Mouse (Mus musculus): ENCODE measurements at regions not wholly inside any gene's neighbourhood (a gene's known extent, or its start where the extent isn't known, plus 50 kb on each side); places are given as distances from the start of the nearest gene placed in this dataset.

GRCm38 (mm10) chr9:63896073-63896807 is 125.6 kb downstream of the Smad6 start:
- peak; percentile 79 for DNase-seq

GRCm38 (mm10) chr9:63892235-63892971 is 129.5 kb downstream of the Smad6 start:
- DNase-seq = peak; percentile 13

- DNase-seq = peak; percentile 52
These were observed 131.1 kb downstream of the Smad6 start for GRCm38 (mm10) chr9:63890717-63891116.

- DNase-seq = no peak
These were observed 131.8 kb upstream of the Smad3 start for GRCm38 (mm10) chr9:63889570-63889969.

- DNase-seq = no peak
These were observed 127.2 kb upstream of the Smad3 start for GRCm38 (mm10) chr9:63884971-63885370.

GRCm38 (mm10) chr9:63883738-63884520 is 126.1 kb upstream of the Smad3 start:
- DNase-seq = no peak

DNA sequence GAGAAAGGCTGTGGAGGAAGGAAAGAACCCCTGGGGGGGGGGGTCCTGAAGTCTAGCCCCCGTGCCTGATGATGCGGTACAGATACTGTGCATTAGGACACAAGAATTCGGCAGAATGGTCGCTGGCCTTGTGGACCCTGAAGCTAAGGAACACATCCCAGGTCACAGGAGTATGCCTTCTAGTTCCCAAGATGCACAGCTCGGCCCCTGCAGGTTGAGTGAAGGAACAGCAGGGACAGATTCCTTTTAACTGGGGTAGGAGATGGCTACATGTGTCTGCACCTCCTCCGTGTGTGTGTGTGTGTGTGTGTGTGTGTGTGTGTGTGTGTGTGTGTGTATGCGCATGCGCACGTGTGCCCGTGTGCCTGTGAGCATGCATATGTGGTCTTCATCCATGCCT is 123.9 kb upstream of the Smad3 start:
- no peak for DNase-seq

GRCm38 (mm10) chr9:63881261-63881563 is 123.4 kb upstream of the Smad3 start:
- DNase-seq = no peak

GRCm38 (mm10) chr9:63880487-63881260 is 122.9 kb upstream of the Smad3 start:
- DNase-seq = no peak

DNA sequence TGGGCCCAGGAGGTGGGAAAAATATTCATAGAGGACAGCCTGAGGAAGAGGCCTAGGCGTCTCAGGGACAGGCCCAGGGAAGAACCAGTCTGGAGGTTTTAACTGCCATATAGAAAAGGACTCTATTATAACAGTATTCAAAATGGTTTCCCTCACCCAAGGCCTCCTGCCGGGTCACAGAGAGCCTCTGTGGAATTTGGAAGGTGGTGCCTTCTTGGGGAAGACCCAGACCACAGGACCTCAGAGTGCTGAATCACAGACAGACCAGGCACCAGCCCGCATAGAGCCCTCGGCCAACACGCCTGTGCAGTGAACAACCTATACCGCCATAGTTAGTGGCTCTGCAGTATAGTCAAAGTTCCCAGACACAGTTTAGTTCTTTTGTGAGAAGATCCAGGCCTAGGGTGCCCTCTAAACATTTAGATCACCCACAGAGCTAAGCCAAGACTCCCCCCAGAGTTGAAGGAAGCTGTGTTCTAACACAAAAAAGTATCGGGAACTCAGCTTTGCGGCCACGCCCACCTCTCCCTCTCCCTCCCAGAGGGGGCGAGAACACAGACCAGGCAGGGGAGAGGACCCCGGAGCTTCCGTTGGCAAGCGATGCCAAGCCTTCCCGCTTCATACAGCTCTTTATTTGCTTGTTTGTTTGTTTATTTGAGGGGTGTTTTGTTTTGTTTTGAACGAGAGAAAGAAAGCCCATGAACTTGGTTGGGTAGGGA is 122.1 kb upstream of the Smad3 start:
- DNase-seq = no peak

DNA sequence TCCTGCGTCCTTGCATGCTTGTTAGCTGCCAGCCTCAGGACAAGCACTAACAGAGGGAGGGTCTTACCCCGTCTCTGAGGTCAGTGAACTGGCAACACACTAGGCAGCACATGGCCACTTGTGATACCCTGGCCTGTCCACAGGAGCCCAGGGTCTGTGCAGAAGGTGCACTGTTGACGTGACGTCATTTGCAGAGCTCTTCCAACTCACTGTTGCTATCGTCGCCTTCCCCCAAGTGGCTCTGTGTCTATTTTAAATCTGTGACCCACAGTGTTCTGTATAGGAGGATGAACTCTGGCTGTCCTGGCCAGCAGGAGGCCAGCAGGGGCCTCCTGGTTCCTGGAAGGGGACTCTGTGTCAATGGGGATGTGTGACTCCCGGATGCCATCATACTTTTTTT is 120.1 kb upstream of the Smad3 start:
- no peak for DNase-seq

DNA sequence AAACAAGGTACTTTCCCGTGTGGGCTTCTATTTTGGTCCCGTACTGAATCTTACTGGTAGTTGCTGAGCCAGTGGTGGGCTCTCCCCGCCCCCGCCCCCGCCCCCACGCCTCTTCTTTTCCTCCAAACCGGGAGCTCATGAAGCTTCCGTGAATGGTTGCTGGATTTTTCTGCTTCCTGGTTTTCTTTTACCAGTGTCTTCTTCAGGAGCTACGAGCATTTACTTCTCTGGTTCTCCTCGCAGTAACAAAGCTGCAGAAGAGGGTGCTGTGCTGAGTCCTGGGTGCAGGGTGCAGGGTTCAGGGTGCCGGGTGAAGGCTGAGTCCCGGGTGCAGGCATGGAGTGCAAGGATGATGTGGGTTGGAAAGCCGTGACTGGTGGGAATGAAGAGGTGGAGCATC is 119.1 kb upstream of the Smad3 start:
- DNase-seq = no peak

DNA sequence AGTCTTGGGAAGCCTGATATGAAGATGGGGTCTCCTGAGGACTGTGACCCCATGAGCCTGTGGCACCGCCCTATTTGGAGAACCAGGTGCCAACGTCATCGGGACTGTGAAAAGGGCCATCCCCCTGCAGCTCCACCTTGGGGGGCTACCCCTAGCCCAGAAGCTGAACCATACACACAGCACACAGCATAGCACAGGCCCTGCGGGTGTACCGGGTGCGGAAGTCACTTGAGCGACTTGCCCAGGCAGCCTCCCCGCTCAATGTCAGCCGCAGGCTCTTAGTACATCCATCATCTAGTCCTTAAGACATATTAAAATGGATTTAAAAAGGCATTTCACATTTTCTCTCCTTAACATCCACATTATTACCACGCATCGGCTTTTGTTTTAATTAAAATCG is 118.2 kb upstream of the Smad3 start:
- DNase-seq = no peak

DNA sequence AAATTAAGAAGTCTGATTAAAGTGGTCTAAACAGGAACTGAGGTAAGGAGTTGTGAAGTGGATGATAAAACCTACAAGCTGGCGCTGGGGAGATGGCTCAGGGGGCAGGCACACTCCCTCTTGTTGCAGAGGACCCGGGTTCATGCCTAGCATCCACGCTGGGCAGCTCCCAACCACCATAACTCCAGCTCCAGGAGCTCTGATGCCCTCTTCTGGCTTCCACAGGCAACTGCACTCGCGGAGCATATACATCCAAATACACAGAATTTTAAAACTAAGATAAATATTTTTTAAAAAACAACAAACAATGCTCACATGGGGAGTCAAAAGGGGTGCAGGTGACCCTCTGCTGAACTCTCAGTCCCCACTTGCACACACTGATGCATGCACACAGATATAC is 117.4 kb upstream of the Smad3 start:
- no peak for DNase-seq

DNA sequence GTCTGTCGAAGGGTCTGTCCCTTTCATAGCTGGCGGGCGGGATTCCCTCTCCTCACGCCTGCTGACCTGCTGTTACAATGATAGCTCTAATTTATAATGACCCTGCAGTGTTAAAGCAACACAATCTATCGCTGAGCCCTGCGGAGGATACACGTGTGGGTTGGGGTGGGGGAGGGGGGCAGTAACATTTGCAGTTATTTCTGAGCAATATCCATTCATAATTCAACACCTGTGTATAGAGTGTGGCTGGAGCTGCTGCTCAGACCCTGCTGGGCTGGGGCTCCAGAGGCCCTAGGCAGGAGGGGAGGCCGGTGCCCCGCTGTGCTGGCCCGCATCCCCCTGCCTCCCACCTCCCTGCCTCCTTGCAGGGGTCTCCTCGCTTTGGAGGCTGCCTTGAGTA is 106.6 kb upstream of the Smad3 start:
- no peak for DNase-seq

- DNase-seq = no peak
These were observed 105.5 kb upstream of the Smad3 start for GRCm38 (mm10) chr9:63863328-63863727.

DNA sequence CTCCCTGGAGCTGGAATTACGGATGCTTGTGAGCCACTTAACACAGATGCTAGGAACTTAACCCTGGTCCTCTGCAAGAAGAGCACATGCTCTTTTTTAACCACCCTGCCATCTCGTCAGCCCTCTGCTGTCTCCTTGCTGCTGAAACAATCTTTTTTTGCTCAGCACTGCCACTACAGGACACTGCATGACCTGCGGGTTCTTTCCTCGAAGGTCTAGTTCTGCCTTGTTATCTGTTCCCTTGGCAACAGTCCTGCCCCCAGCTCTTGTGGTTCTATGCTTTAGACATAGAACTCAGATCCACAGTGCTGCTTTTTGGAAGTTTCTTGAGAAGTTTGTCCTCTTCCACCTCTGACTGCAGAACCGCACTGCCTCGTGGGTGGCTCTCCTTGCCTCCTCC is 104.6 kb upstream of the Smad3 start:
- DNase-seq = no peak

DNA sequence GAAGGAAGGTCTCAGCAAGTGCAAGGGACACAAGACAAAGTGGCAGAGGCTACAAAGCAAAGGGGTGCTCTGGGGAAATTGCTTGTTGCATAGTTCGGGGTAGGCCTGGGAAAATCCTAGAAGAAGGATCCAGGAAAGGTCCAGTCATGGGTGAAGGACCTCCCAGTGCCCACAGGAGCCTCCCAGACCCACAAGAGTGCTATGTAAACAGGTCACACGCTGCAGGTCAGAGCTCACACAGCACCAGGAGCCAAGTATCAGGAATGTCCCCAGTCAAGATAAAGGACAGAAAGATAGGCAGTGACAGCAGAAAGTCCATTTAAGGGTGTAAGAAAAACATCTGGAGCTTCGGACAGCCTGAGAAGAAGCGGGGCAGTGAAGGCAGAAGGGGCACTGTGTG is 103.6 kb upstream of the Smad3 start:
- DNase-seq = no peak

DNA sequence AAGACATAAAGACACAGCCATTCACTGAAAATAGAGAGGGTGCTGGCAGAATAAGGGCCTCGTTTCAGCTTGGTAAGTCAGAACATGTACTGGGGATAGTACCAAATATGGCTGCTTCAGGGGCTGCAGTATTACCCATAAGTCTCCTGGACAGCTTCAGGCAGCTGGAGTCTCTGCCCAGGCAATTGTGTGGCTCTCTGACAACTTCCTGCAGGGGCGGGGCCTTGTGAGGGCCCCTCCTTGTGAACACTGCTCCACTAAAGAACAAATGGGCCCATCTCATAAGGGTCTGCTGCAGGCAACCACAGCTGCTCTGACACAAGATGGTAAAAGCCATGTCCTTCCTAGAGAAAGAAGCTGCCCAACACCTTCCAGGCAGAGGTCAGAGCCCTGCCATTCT is 102.4 kb upstream of the Smad3 start:
- no peak for DNase-seq

DNA sequence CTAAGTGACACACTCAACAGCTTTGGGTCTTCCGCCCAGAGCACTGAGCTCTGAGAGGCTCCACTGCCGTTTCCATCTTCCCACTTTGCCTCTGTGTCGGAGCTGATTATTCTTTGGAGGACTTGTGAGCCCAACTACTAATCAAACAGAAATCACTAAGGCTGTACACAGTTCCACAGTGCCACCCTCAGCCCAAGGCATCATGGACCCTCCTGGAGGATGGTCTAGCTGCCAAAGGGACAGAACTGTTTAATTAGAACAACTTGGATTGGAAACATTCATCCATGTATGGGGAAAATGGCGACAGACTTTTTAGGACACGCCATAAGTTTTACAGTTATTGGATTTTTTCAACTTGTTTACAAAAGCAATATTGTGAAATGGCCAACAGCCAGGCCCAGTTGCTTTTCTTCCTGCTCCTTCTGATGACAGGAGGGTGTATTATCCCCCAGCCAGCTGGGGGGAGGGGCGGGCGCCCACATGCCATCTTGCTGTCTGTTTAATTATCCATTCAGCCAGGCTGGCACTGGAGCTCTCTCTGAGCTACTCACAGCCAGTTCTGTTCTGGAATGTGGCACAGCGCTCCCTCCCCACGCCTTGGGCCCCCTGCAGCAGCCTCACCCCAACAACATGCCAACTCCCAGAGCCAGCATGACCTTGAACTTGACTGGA is 98.4 kb upstream of the Smad3 start:
- DNase-seq = peak; percentile 57

GRCm38 (mm10) chr9:63851809-63852208 is 94.0 kb upstream of the Smad3 start:
- no peak for DNase-seq

- DNase-seq = no peak
These were observed 92.5 kb upstream of the Smad3 start for GRCm38 (mm10) chr9:63850316-63850693.
